Mouse (Mus musculus) forebrain, embryonic 11.5 days (tissue): ENCODE data around the gene Fndc8. TPM values are rescaled to one million over a fixed set of nuclear protein-coding genes. Genes with fewer than 3 reads are reported as not detected.
"Not testable (repeated sequence)": the region's sequence is repeated elsewhere in the genome, so short reads cannot be mapped to it uniquely, and the experiment has no call there.

Source experiments
- ATAC-seq: fragments of 200-750 bp; cut with Nextera tagmentation; replicated peaks from 2 replicates; pipeline ENCODE4 v1.8.0; 2017; ENCODE audit warnings: moderate TSS enrichment; ENCODE audit not compliant: low FRiP score
- DNase-seq: peaks from one replicate; pipeline ENCODE4 v3.0.0-alpha.2; 2017; ENCODE audit warnings: low spot score
- H3K27ac ChIP-seq: fragments of 300-500 bp; sonication (generic); 2 replicates; pipeline ENCODE4 v1.5.1; 2014; ENCODE audit warnings: low read depth, low read length
- H3K27me3 ChIP-seq: fragments of 300-500 bp; sonication (generic); 2 replicates; pipeline ENCODE4 v1.6.1; 2014; ENCODE audit warnings: mild to moderate bottlenecking, low read length, mixed read lengths; ENCODE audit not compliant: control insufficient read depth, insufficient read depth
- H3K36me3 ChIP-seq: fragments of 300-500 bp; sonication (generic); 2 replicates; pipeline ENCODE4 v1.6.1; 2014; ENCODE audit warnings: mild to moderate bottlenecking, low read length, moderate library complexity, mixed read lengths; ENCODE audit not compliant: control insufficient read depth, insufficient read depth
- H3K4me1 ChIP-seq: fragments of 300-500 bp; sonication (generic); replicated peaks from 2 replicates; pipeline ENCODE4 v1.6.1; 2014; ENCODE audit warnings: low read length, mixed read lengths; ENCODE audit not compliant: control insufficient read depth, insufficient read depth
- H3K4me2 ChIP-seq: fragments of 300-500 bp; sonication (generic); 2 replicates; pipeline ENCODE4 v1.6.1; 2014; ENCODE audit warnings: low read depth, mild to moderate bottlenecking, low read length, moderate library complexity, mixed read lengths; ENCODE audit not compliant: severe bottlenecking
- H3K4me3 ChIP-seq: fragments of 300-500 bp; sonication (generic); 2 replicates; pipeline ENCODE4 v1.5.1; 2014; ENCODE audit warnings: low read depth, low read length
- H3K9ac ChIP-seq: fragments of 300-500 bp; sonication (generic); 2 replicates; pipeline ENCODE4 v1.6.1; 2014; ENCODE audit warnings: low read length
- H3K9me3 ChIP-seq: fragments of 300-500 bp; sonication (generic); 2 replicates; pipeline ENCODE4 v1.6.1; 2016; ENCODE audit warnings: low read length, mixed read lengths; ENCODE audit not compliant: control insufficient read depth
- WGBS: fragments of 180-500 bp; shearing (Covaris S2); extraction: QIAGEN DNeasy Blood & Tissue Kit; methylation state at CpG from one replicate; pipeline ENCODE4 v1.1.7; 2014; 5-methylcytosine and 5-hydroxymethylcytosine counted together
- polyA plus RNA-seq: library from polyadenylated mRNA; unstranded; fragments of >200 nt; fragmentation: Nextera tagmentation; extraction: Ambion mirVana; gene quantifications from 2 replicates; pipeline ENCODE4 v1.2.1, GENCODE M21; 2014

Gene Fndc8
- polyA plus RNA-seq, 1 experiment from 2014 or later, result 0.44 TPM

DNA sequence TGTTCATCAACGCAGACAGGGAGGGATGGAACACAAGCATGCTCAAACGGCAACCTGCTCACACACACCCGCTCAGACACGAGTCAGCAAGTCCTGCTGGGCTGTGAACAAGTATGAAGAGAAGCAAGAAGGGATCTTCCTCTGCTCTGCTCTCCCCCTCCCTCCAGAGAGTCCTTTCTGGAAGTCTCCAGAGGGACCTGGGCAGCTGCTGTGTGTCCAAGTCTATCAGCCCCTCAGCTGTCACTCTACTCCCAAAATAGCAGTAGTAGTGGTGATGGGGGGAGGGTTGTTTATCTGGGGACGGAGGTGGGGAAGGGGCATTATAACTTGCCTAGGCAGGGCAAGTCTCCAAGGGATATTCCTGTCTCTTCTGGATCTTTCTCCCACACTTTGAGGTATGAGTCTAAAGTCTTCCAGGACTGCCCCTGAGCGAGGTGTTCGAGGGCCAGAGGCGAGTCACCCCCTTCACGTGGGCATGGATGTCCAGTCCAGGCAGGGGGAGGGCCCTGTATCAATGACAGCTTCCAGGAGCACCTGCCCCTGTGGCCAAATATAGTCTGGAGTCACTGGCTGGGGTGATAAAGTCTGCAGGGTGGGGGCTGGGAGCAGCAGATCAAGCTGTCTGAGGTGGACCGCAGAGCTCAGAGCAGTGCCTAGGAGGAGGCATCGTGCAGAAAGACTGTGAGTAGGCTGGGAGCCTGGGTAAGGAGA lies 18.9 kb downstream of the Fndc8 start:
- ATAC-seq, result no peak
- H3K36me3 ChIP-seq, result no peaks in the 10 kb centered on the region
- H3K27me3 ChIP-seq, result no peaks in the 10 kb centered on the region
- H3K9me3 ChIP-seq, result no peaks in the 10 kb centered on the region
- H3K4me1 ChIP-seq, result peaks cover 3% of the 10 kb centered on the region; the same call in 1 of the 2 replicates
- DNase-seq, result no peak
- no peak overlapping the region for H3K9ac ChIP-seq
- no peak overlapping the region for H3K27ac ChIP-seq
- 83% methylated on average over 11 of the region's 11 CpGs for WGBS
- no peak overlapping the region for H3K4me2 ChIP-seq
- H3K4me3 ChIP-seq, result no peak overlapping the region

DNA sequence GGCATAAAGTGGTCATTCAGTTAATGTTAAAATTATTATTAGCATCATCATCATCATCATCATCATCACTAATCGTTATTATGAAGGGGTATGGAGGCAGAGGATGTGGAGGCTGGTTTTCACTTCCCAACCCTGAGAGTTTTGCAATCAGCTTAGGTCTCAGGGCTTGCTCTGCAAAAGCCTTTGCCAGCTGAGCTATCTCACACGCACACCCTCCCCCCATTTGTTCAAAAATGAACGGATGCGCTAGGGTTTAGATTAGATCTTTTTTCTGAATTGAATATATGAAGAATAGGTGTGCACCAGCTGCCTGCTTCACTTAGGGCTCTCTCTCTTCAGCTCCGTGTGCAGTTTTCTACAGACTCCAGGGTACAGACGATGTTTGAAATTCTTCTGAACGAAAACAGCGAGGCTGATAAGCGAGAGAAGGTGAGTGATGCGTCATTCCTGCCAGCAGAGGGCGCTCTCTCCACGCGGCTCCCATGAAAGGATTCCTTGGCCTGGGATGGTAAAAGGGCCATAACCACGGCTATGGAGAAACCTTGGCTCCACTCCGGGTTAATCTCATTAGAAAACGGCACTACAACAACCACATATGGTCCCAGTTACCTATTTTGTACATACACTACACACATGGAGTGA lies 22.9 kb downstream of the Fndc8 start:
- Histone ChIP-seq H3K27me3 (no peaks in the 10 kb centered on the region), H3K4me3 (peak overlapping the region; percentile 9; the same call in 1 of the 2 replicates), H3K4me1 (no peaks in the 10 kb centered on the region), H3K27ac (no peak overlapping the region), H3K9ac (no peak overlapping the region), H3K4me2 (peak overlapping the region; percentile 44; the same call in 1 of the 2 replicates), H3K9me3 (no peaks in the 10 kb centered on the region), H3K36me3 (no peaks in the 10 kb centered on the region)
- WGBS, result 9% methylated on average over 16 of the region's 16 CpGs
- DNase-seq, result peak; percentile 89
- 0 out of 2 replicates have a peak, but pooled peaks have one; percentile 30 for ATAC-seq

DNA sequence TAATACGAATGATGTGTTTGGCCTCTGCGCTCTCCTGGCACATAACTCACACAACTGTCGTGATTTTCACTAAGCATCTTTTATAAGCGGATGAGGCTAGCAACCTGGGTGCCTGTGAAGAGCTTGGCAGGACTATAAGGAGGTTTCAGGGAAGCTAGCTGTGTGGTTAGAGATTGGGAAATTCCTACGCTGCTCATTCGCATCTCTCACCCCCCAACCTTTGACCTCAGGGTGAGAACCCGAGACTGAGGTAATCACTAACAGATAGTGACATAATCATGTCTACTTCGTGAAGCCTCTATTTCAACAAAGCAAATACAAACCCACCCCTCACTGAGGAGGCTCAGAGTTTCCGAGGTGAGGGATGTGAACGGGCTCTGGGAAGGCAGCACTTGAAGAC lies 28.8 kb downstream of the Fndc8 start:
- DNase-seq (no peak), ATAC-seq (no peak)
- no peaks in the 10 kb centered on the region for H3K36me3 ChIP-seq
- no peak overlapping the region for H3K4me3 ChIP-seq
- H3K9me3 ChIP-seq, result no peaks in the 10 kb centered on the region
- no peak overlapping the region for H3K9ac ChIP-seq
- 74% methylated on average over 10 of the region's 10 CpGs for WGBS
- no peak overlapping the region for H3K27ac ChIP-seq
- H3K27me3 ChIP-seq, result no peaks in the 10 kb centered on the region
- no peak overlapping the region for H3K4me2 ChIP-seq
- H3K4me1 ChIP-seq, result no peaks in the 10 kb centered on the region

DNA sequence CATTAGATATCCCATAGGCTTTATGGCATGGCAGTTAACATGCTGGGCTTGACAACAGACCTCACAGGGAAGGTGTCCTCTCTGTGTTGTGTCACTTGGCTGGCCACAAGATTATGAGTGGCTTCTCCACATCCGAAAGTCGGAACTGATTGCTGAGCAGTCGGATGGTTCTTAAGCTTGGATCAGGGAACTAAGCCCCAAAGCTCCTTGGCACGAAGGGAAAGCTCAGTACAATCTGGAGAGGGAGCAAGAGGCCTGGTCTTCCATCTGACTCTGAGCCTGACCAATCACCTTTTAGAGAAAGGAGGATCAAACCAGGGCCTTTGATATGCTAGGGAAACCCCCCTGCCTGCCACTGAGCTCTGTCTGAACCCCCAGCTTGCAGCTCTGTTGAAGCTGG lies 29.8 kb downstream of the Fndc8 start:
- WGBS, result 74% methylated on average over 4 of the region's 4 CpGs
- Histone ChIP-seq H3K4me1 (no peaks in the 10 kb centered on the region), H3K9ac (no peak overlapping the region), H3K36me3 (no peaks in the 10 kb centered on the region), H3K4me3 (no peak overlapping the region), H3K4me2 (no peak overlapping the region), H3K9me3 (no peaks in the 10 kb centered on the region), H3K27ac (no peak overlapping the region), H3K27me3 (no peaks in the 10 kb centered on the region)
- ATAC-seq (no peak), DNase-seq (no peak)

DNA sequence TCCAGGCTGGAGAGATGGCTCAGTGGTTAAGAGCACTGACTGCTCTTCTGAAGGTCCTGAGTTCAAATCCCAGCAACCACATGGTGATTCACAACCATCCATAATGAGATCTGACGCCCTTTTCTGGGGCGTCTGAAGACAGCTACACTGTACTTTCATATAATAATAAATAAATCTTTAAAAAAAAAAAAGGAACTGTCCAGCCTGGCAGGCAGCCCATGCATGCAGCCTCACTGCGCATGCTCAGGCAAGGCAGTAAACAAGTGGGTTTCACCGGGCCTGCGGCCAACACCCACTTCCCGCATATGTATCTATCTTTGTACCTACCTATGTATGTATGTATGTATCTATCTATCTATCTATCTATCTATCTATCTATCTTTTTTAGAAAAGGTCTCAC lies 32.0 kb downstream of the Fndc8 start:
- WGBS, result 90% methylated on average over 6 of the region's 6 CpGs
- DNase-seq, H3K9ac ChIP-seq, ATAC-seq, H3K9me3 ChIP-seq, H3K27me3 ChIP-seq, H3K4me3 ChIP-seq, H3K36me3 ChIP-seq, H3K4me2 ChIP-seq, H3K27ac ChIP-seq, H3K4me1 ChIP-seq: not testable (repeated sequence)

DNA sequence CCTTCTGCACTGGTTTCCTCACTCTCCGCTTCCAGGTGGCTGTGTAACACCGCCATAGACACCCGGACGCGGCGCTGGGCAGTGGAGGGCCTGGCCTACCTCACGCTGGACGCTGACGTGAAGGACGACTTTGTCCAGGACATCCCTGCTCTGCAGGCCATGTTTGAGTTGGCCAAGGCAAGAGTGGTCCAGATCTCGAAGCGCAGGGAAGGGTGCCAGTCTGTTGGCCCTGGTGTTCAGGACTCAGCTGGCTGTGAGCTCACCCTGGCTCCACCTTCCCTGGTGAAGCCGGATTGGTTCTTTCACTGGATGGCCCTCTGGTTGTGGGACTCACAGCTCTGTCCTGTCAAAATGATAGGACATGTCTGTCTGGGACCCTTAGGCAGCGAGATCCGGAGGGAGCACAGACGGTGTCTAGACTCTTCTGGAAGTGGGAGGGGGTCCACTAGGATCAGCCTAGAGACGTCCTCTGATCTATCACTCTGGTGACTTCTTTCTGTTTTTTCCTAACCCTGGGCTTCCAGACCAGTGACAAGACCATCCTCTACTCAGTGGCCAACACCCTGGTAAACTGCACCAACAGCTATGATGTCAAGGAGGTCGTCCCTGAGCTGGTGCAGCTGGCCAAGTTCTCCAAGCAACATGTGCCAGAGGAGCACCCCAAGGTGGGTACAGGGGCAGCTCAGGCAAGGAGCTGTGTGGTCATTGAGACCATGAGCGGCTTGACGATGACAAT lies 37.1 kb downstream of the Fndc8 start:
- Histone ChIP-seq H3K4me2 (no peak overlapping the region), H3K9me3 (no peaks in the 10 kb centered on the region), H3K27me3 (peaks cover 37% of the 10 kb centered on the region), H3K9ac (no peak overlapping the region), H3K4me3 (no peak overlapping the region), H3K36me3 (no peaks in the 10 kb centered on the region), H3K27ac (no peak overlapping the region), H3K4me1 (no peaks in the 10 kb centered on the region; the same call in 1 of the 2 replicates)
- ATAC-seq (no peak), DNase-seq (no peak)
- 31% methylated on average over 20 of the region's 20 CpGs for WGBS

DNA sequence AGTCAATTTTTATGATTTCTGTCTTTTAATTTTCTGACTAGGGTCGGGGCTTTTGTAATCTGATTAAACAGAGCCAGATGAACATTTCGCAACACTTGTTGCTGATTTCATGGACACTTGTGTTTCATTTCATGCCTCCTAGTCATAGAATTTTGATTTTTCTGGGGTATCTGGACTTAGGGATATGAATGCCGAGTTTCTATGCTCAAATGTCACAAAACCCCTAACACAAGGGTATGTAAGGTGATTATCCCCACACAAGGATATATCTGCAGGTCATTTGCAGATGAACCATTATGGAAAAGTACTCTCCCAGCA lies 37.7 kb downstream of the Fndc8 start:
- Histone ChIP-seq H3K4me3 (no peak overlapping the region), H3K9me3 (no peaks in the 10 kb centered on the region), H3K4me2 (no peak overlapping the region), H3K9ac (no peak overlapping the region), H3K4me1 (no peaks in the 10 kb centered on the region; the same call in 1 of the 2 replicates), H3K27ac (no peak overlapping the region), H3K36me3 (no peaks in the 10 kb centered on the region), H3K27me3 (peaks cover 42% of the 10 kb centered on the region)
- ATAC-seq (no peak), DNase-seq (no peak)
- 48% methylated on average over 3 of the region's 3 CpGs for WGBS

DNA sequence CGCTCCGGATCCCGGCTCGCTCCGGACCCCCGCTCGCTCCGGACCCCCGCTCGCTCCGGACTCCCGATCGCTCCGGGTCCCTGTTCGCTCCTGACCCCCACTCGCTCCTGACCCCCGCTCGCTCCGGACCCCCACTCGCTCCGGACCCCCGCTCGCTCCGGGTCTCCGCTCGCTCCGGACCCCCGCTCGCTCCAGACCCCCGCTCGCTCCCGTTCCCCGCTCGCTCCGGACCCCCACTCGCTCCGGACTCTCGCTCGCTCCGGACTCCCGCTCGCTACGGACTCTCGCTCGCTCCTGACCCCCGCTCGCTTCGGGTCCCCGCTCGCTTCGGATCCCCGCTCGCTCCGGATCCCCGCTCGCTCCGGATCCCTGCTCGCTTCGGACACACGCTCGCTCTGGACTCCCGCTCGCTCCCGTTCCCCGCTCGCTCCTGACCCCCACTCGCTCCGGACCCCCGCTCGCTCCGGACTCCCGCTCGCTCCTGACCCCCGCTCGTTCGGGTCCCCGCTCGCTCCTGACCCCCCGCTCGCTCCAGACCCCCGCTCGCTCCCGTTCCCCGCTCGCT lies 38.5 kb downstream of the Fndc8 start:
- Histone ChIP-seq H3K27me3 (peaks cover 45% of the 10 kb centered on the region), H3K4me2 (peak overlapping the region; percentile 96), H3K4me3 (peak overlapping the region; percentile 45)
- not testable (repeated sequence) for H3K9me3 ChIP-seq, H3K27ac ChIP-seq, H3K36me3 ChIP-seq, H3K4me1 ChIP-seq, H3K9ac ChIP-seq, ATAC-seq, DNase-seq
- WGBS, result 1% methylated on average over 83 of the region's 85 CpGs
